Mouse (Mus musculus): ENCODE data around the gene Hook2. TPM values are rescaled to one million over a fixed set of nuclear protein-coding genes. Genes with fewer than 3 reads are reported as not detected.

Gene Hook2
- polyA plus RNA-seq, 1 experiment from 2014 or later, result 19.5 TPM

DNA sequence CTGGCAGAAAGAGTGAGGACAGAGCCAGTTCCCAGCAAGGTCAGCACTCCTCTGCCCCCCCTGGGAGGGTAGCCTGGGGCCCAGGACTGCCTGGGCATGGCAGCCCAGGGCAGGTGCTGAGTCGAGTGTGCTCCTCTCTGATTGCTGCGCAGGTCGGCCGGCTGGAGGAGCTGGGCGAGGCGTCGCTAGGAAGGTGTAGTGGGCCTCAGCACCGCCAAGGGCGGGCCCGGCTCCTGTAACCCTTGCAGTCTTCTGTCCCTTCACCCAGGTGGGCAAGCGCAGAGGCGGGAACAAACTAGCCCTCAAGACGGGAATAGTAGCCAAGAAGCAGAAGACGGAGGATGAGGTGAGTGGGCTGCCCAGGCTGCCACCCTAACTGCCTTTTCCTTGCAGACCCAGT lies 38.9 kb downstream of the Hook2 start:
- Histone ChIP-seq H3K27me3 (replicated peaks; ENCODE audit: low read depth, poor library complexity, severe bottlenecking) (no peaks in the 10 kb centered on the region), H3K27ac (replicated peaks) (no peak overlapping the region), H3K4me1 (peaks cover 41% of the 10 kb centered on the region), H3K4me3 (peak overlapping the region; percentile 99), H3K36me3 (replicated peaks) (peaks cover 57% of the 10 kb centered on the region), H3K9me3 (no peaks in the 10 kb centered on the region)
- no peak for DNase-seq (ENCODE audit: low spot score)
- 89% methylated on average over 14 of the region's 14 CpGs for WGBS

DNA sequence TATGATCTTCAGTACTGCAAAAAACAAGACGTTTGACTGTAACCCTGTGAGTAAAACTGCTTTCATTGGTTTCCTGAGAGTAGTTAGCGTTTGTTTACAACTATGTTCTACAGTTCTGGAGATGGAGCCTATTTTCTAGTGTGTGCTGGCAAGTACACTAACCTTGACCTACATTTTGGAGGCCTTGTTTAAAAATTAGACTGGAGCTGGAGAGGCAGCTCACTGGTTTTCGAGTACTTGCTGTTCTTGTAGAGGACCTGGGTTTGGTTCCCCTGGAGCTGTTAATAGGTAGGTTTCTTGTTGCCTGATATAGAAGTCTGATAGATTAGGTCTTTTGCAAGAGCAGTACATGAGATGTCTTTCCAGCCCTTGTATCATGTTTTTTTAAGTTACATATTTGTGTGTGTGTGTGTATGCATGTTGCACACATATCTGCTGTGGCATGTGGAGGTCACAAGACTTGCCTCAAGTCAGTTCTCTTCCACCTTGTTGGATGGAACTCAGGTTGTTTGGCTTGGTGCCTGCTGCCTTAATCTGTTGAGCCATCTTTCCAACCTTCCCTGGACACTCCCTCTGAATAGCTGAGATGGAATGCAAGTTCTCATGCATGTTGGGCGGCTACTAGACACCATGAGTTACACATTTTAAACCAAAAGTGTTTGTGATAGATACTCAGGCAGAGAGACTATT lies 42.4 kb downstream of the Hook2 start:
- H3K27me3 ChIP-seq (replicated peaks; ENCODE audit: low read depth, poor library complexity, severe bottlenecking), result no peaks in the 10 kb centered on the region
- peaks cover 58% of the 10 kb centered on the region for H3K36me3 ChIP-seq (replicated peaks)
- no peak overlapping the region for H3K4me3 ChIP-seq
- DNase-seq (ENCODE audit: low spot score), result no peak
- no peak overlapping the region for H3K27ac ChIP-seq (replicated peaks)
- 86% methylated on average over 4 of the region's 4 CpGs for WGBS
- H3K9me3 ChIP-seq, result no peaks in the 10 kb centered on the region
- H3K4me1 ChIP-seq, result peaks cover 37% of the 10 kb centered on the region

DNA sequence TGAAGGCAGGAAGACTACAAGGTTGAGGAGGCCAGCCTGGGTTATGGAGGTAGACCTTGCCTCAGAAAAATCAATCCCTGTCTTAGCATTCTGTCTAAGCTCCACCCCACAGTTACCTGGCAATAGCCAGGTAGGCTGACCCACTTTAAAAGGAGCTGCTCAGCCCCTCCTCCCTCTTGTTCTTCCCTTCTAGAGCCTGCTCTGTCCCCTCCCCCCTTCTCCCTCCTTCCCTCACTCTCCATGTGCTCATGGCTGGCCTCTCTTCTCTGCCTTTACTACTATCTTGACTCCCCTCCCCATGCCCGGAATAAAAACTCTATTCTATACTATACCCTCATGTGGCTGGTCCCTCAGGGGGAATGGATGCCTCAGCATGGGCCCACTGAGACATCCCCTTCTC lies 43.5 kb downstream of the Hook2 start:
- Histone ChIP-seq H3K4me3 (peak overlapping the region; percentile 23; the same call in 1 of the 2 replicates), H3K4me1 (peaks cover 37% of the 10 kb centered on the region), H3K9me3 (no peaks in the 10 kb centered on the region), H3K27me3 (replicated peaks; ENCODE audit: low read depth, poor library complexity, severe bottlenecking) (no peaks in the 10 kb centered on the region), H3K27ac (replicated peaks) (no peak overlapping the region), H3K36me3 (replicated peaks) (peaks cover 55% of the 10 kb centered on the region)
- DNase-seq (ENCODE audit: low spot score), result no peak
- 62% methylated on average over 1 of the region's 1 CpGs for WGBS

DNA sequence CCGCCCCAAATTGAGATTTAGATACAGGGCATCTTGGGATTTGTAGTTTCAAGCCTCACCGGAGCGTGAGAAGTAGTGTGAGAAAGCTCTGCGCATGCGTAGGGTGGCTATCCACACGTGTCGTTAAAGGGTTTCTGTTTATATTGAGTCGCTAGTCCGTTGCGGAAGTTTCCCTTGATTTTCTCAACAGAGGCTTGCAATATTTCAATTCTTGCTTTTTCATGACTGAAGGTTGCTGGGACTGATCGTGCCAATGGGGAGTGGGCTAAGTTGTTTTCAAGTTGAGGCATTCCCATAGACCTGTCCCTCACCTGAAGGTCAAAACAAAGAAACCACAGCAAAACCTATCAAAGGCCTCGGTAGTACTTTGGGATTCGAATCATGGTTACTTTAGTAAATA lies 44.4 kb downstream of the Hook2 start:
- WGBS, result 5% methylated on average over 13 of the region's 13 CpGs
- Histone ChIP-seq H3K4me3 (peak overlapping the region; percentile 94), H3K36me3 (replicated peaks) (peaks cover 48% of the 10 kb centered on the region), H3K4me1 (peaks cover 40% of the 10 kb centered on the region), H3K27me3 (replicated peaks; ENCODE audit: low read depth, poor library complexity, severe bottlenecking) (no peaks in the 10 kb centered on the region), H3K9me3 (no peaks in the 10 kb centered on the region), H3K27ac (replicated peaks) (peak overlapping the region; percentile 96)
- peak; percentile 81 for DNase-seq (ENCODE audit: low spot score)

DNA sequence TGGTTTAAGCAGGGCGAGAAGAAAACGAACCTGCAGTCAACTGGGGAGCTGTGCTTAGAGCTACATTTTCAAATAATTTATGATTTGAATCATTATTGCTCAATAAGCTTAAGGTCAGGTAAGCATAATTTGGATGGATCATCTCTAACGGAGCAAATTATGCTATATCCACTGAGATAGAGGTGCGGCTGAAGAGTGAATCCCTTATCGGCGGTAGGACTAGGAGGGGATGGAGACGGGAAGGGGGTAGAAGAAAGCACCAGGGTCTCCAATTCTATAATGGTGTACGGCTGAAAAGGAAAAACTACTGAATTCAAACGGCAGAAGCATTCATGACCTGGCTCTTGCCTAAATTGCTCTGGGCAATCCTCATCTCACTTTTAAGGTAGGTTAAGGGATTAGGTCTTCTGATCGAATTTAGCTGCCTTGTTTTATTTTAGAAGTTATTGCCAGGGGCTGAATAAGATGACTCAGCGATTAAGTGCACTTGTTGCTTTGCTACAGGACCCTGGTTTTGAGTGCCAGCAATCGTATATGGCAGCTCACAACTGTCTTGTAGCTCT lies 44.8 kb downstream of the Hook2 start:
- WGBS, result 8% methylated on average over 12 of the region's 12 CpGs
- Histone ChIP-seq H3K9me3 (no peaks in the 10 kb centered on the region), H3K27ac (replicated peaks) (peak overlapping the region; percentile 96), H3K36me3 (replicated peaks) (peaks cover 48% of the 10 kb centered on the region), H3K4me1 (peaks cover 42% of the 10 kb centered on the region), H3K4me3 (peak overlapping the region; percentile 94), H3K27me3 (replicated peaks; ENCODE audit: low read depth, poor library complexity, severe bottlenecking) (no peaks in the 10 kb centered on the region)
- DNase-seq (ENCODE audit: low spot score), result no peak

DNA sequence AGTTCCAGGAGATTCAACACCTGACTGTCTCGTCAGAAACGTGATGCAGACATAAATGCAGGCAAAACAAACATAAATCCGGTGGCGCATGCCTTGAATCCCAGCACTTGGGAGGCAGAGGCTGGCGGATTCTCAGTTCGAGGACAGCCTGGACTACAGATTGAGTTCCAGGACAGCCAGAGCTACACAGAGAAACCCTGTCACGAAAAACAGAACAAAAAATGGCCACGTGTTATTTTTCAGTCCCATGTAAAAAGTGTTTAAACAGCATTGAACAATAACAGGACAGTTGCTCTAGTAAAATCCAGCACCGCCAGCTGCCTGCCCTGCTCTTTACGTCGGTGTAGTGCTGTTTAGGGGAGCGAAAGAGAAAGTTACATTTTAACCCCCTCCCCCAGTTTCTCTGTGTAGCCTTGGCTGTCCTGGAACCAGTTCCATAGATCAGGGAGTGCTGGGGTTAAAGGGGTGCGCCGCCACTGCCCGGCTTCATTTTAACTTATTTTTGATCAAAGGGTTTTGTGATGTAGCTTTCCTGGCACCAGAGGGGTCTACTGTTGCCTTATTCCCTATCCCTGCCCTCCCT lies 45.4 kb downstream of the Hook2 start:
- Histone ChIP-seq H3K9me3 (no peaks in the 10 kb centered on the region), H3K36me3 (replicated peaks) (peaks cover 48% of the 10 kb centered on the region), H3K27ac (replicated peaks) (peak overlapping the region; percentile 96), H3K27me3 (replicated peaks; ENCODE audit: low read depth, poor library complexity, severe bottlenecking) (no peaks in the 10 kb centered on the region), H3K4me3 (peak overlapping the region; percentile 94), H3K4me1 (peaks cover 42% of the 10 kb centered on the region)
- peak; percentile 51 for DNase-seq (ENCODE audit: low spot score)
- WGBS, result 1% methylated on average over 15 of the region's 15 CpGs

DNA sequence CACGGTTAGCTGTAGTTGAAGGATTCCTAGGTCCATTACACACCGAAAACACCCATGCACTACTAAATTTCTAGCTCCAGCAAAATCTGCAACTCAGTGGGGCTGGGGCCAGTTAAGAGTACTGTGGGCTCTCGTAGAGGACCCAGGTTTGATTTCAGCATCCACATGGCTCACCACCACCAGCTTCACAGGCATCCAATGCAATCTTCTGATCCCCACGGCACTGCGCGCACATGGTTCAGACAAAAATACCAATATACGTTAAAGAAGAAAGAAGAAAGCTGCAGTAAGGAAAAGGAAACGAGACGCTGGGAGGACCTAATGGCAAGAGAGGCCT lies 45.9 kb downstream of the Hook2 start:
- Histone ChIP-seq H3K9me3 (no peaks in the 10 kb centered on the region), H3K4me3 (peak overlapping the region; percentile 94), H3K36me3 (replicated peaks) (peaks cover 48% of the 10 kb centered on the region), H3K4me1 (peaks cover 42% of the 10 kb centered on the region), H3K27ac (replicated peaks) (peak overlapping the region; percentile 96), H3K27me3 (replicated peaks; ENCODE audit: low read depth, poor library complexity, severe bottlenecking) (no peaks in the 10 kb centered on the region)
- WGBS, result 0% methylated on average over 9 of the region's 9 CpGs
- DNase-seq (ENCODE audit: low spot score), result no peak

DNA sequence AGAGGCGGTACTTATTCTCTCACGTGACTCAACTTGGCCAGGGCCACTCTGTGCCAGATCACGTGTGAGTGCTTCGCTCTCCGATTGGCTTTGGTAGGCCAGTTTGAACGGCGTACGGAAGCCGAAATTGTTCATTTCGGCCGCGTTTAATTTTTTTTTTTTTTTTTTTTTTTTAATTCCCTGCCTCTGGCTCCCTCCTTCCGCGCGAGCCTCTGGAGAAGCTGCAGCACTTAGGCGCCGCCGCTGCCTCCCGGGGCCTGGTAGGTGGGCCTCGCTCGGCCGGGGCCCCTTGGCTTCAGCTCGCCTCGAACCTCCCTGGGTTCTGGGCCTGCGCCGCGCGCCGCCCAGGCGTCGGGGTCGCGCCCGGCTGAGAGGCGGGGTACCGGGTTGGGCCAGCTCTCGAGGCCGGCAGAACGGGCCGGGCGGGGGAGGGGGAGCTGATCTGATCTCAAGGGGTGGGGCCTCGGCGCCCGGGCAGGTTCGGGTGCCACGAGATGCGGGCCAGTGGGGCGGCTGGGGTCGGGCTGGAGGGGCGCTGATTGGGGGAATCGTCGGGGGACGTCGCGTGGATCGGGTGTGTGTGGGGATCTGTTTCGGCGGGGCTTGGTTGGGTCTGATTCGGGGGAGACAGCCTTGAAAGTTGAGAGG lies 46.4 kb downstream of the Hook2 start, which contains the start of gene Tnpo2:
Gene Tnpo2 (plus strand): TSS at position 198 of the 648 bp plus-strand sequence.
- DNase-seq (ENCODE audit: low spot score), result peak; percentile 92
- peak within 1 kb of the TSS; percentile 94 for H3K4me3 ChIP-seq
- no peaks in the 10 kb centered on the region for H3K9me3 ChIP-seq
- H3K27ac ChIP-seq (replicated peaks), result peak within 1 kb of the TSS; percentile 96
- H3K36me3 ChIP-seq (replicated peaks), result peaks cover 48% of the 10 kb centered on the region
- WGBS, result under 1% methylated on average over 59 of the region's 59 CpGs
- H3K27me3 ChIP-seq (replicated peaks; ENCODE audit: low read depth, poor library complexity, severe bottlenecking), result no peaks in the 10 kb centered on the region
- peaks cover 42% of the 10 kb centered on the region for H3K4me1 ChIP-seq

DNA sequence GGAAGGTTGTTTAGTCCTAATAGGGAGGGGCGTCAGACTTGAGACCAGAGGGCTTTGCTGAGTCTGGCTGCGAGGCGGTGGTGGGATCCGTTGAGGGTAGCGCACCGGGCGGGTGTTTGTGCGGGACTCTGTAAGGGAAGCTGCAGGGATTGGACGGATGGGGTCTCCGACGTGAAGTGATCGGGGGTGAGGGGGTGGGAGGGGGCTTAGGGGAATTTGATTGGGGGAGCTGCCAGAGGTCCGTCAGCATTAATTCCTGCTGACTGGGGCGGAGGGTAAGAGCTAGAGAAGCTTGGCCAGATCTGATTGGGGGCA lies 46.9 kb downstream of the Hook2 start:
- WGBS, result 0% methylated on average over 14 of the region's 14 CpGs
- Histone ChIP-seq H3K9me3 (no peaks in the 10 kb centered on the region), H3K27ac (replicated peaks) (peak overlapping the region; percentile 96), H3K4me3 (peak overlapping the region; percentile 94), H3K4me1 (peaks cover 42% of the 10 kb centered on the region), H3K36me3 (replicated peaks) (peaks cover 48% of the 10 kb centered on the region), H3K27me3 (replicated peaks; ENCODE audit: low read depth, poor library complexity, severe bottlenecking) (no peaks in the 10 kb centered on the region)
- peak; percentile 84 for DNase-seq (ENCODE audit: low spot score)

DNA sequence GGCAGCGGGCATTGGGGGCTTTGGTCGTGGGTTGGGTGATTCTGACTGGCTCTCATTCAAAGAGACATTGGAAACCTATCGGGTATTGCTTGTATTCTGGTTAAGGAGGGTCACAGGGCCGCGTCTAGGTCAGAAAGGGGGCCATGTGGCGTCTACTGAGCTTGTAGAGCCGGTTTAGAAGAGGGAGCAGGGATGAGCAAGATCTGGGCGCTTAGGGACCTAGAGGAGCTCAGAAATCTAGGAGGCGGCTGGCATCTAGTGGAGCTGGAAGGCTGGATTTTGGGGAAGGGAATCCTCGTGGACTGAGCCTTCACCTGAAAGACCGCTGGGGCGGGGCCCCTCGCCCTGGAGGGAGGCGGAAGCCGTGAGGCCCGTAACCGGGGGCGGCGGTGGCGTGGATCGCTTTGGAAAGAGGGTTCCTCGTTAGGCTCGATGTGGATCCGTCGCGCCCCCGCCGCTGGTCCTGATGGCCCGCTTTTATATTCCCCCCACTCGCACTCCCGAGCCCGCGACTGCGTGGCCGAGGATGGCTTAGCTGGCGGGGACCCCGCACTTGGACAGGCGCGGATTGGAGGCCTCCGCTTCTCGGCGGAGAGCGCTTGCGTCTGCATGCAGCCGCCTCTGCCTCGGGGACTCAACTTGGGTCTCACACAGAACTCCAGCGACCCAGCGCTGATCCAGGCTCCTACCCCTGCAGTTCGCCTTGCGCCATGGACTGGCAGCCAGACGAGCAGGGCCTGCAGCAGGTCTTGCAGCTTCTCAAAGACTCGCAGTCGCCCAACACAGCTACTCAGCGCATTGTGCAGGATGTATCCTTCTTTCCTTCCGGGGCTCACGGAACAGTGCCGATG lies 47.5 kb downstream of the Hook2 start:
- Histone ChIP-seq H3K4me1 (peaks cover 42% of the 10 kb centered on the region), H3K36me3 (replicated peaks) (peaks cover 48% of the 10 kb centered on the region), H3K27ac (replicated peaks) (peak overlapping the region; percentile 96), H3K4me3 (peak overlapping the region; percentile 94), H3K9me3 (no peaks in the 10 kb centered on the region), H3K27me3 (replicated peaks; ENCODE audit: low read depth, poor library complexity, severe bottlenecking) (no peaks in the 10 kb centered on the region)
- peak; percentile 66 for DNase-seq (ENCODE audit: low spot score)
- under 1% methylated on average over 57 of the region's 57 CpGs for WGBS

DNA sequence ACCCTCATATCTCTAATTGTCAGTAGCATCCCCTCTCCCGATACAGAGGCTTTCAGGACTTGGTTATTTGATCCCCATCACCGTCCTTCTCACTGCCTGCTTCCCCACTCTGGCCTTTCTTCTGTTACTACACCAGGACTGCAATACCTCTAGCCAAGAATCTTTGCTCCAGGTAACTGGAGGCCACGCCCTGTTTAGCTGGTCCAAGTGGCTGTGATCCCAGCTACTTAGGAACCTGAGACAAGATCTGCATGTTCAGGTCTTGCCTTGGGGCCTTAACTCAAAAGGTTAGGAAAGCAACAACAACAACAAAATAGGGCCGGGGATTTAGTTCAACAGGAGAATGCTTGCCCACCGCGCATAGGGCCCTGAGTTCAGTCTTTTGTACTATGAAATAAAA lies 53.2 kb downstream of the Hook2 start:
- H3K4me3 ChIP-seq, result no peak overlapping the region
- no peak overlapping the region for H3K27ac ChIP-seq (replicated peaks)
- no peak for DNase-seq (ENCODE audit: low spot score)
- WGBS, result 90% methylated on average over 6 of the region's 6 CpGs
- H3K9me3 ChIP-seq, result no peaks in the 10 kb centered on the region
- H3K27me3 ChIP-seq (replicated peaks; ENCODE audit: low read depth, poor library complexity, severe bottlenecking), result no peaks in the 10 kb centered on the region
- peaks cover 90% of the 10 kb centered on the region for H3K36me3 ChIP-seq (replicated peaks)
- H3K4me1 ChIP-seq, result peaks cover 14% of the 10 kb centered on the region
